29 mouse cellular contexts compared by ENCODE assay signal in the genomic region with DNA sequence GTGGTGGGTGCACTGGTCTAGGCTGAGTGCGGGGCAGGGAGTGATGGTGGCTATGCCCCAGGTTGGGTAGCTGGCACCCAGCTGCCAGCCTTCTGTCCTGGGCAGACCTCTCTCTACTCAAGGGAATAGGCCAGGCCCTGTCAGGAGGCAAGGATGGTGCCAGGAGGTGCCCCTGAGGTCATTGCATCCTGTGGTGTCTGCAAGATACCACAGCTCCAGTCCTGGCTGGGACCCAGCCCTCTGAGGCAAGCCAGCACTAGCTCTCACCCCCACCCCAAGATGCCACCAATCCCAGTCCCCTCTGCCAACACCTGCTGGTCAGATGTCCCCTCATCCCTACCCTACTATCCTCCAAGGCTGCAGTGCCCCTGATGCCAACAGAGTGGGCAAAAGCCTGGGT. TPM values are rescaled to one million over a fixed set of nuclear protein-coding genes. Genes with fewer than 3 reads are reported as not detected.
DNase-seq lines count a peak whose midpoint lies in the region; ATAC-seq and TF ChIP-seq lines count a peak whose summit lies in the region.
"Had no signal": no experiment of that assay in that cellular context is flagged by ENCODE, and none has a peak within 500 bp of the region (broad histone marks: within the 10 kb centered on the region; RNA-seq: fewer than 3 reads in every experiment).

No protein-coding gene starts in this region.

- no peak for TF ChIP-seq POLR2A in cerebellum, adult 2 months (IDR thresholded peaks at IDR 0.05; ENCODE audit: borderline replicate concordance, insufficient read depth, low read length)

- 0 out of 2 replicates have a peak overlapping the region, but pooled peaks have one; percentile 4 for H3K27ac ChIP-seq in heart, embryonic 10.5 days
- H3K27ac ChIP-seq in heart, embryonic 11.5 days (ENCODE audit: low read depth, low read length) = no peak overlapping the region
- H3K27ac ChIP-seq in cerebellum, adult 2 months (ENCODE audit: insufficient read depth, low read length) = peak overlapping the region; percentile 85
- no peak overlapping the region for H3K27ac ChIP-seq in kidney, embryonic 16.5 days (ENCODE audit: low read length)
- H3K27ac ChIP-seq: embryonic facial prominence, embryonic 13.5 days; forebrain, embryonic 13.5 days; heart, embryonic 15.5 days; hindbrain, embryonic 15.5 days; limb, embryonic 15.5 days; liver, embryonic 14.5 days; midbrain, embryonic 13.5 days; neural tube, embryonic 12.5 days had no signal

- peaks cover 21% of the 10 kb centered on the region for H3K4me1 ChIP-seq in heart, embryonic 10.5 days
- H3K4me1 ChIP-seq in heart, embryonic 11.5 days (ENCODE audit: control insufficient read depth, insufficient read depth, low read length) = peaks cover 4% of the 10 kb centered on the region; the same call in 1 of the 2 replicates
- peaks cover 61% of the 10 kb centered on the region for H3K4me1 ChIP-seq in cerebellum, adult 2 months (ENCODE audit: control insufficient read depth, insufficient read depth, low read length)
- H3K4me1 ChIP-seq in kidney, embryonic 16.5 days (ENCODE audit: insufficient read depth, low read length) = peaks cover 11% of the 10 kb centered on the region

- 100% methylated on average over 1 of the region's 1 CpGs for WGBS in heart, embryonic 10.5 days
- 100% methylated on average over 1 of the region's 1 CpGs for WGBS in heart, embryonic 11.5 days (ENCODE audit: insufficient replicate concordance)
- 16% methylated on average over 1 of the region's 1 CpGs for WGBS in cerebellum, adult 2 months
- WGBS in kidney, embryonic 16.5 days = 100% methylated on average over 1 of the region's 1 CpGs

- H3K9ac ChIP-seq in heart, embryonic 11.5 days (ENCODE audit: low read depth, low read length) = no peak overlapping the region
- no peak overlapping the region for H3K9ac ChIP-seq in kidney, embryonic 16.5 days (replicated peaks; ENCODE audit: low read length)
- H3K9ac ChIP-seq: embryonic facial prominence, embryonic 13.5 days; forebrain, embryonic 13.5 days; heart, embryonic 15.5 days; hindbrain, embryonic 15.5 days; limb, embryonic 15.5 days; liver, embryonic 14.5 days; lung, embryonic 14.5 days; midbrain, embryonic 13.5 days; neural tube, embryonic 12.5 days had no signal

- H3K4me3 ChIP-seq in heart, embryonic 10.5 days = no peak overlapping the region
- no peak overlapping the region for H3K4me3 ChIP-seq in heart, embryonic 11.5 days (ENCODE audit: low read depth, low read length)
- H3K4me3 ChIP-seq in cerebellum, adult 2 months (replicated peaks; ENCODE audit: insufficient read depth, low read depth, low read length) = no peak overlapping the region
- H3K4me3 ChIP-seq in kidney, embryonic 16.5 days (ENCODE audit: low read length) = no peak overlapping the region
- H3K4me3 ChIP-seq: embryonic facial prominence, embryonic 13.5 days; erythroblast, embryonic 14.5 days; forebrain, embryonic 13.5 days; heart, embryonic 15.5 days; hindbrain, embryonic 15.5 days; limb, embryonic 15.5 days; midbrain, embryonic 13.5 days; neural tube, embryonic 12.5 days had no signal

- TF ChIP-seq CTCF in cerebellum, adult 2 months (IDR thresholded peaks at IDR 0.05; ENCODE audit: borderline replicate concordance, insufficient read depth, low read depth, low read length) = no peak

- peaks cover 20% of the 10 kb centered on the region for H3K36me3 ChIP-seq in heart, embryonic 10.5 days
- H3K36me3 ChIP-seq in heart, embryonic 11.5 days (ENCODE audit: control insufficient read depth, insufficient read depth, low read length) = peaks cover under 1% of the 10 kb centered on the region; the same call in 1 of the 2 replicates
- peaks cover 13% of the 10 kb centered on the region for H3K36me3 ChIP-seq in kidney, embryonic 16.5 days (ENCODE audit: insufficient read depth, low read length)

- peaks cover 11% of the 10 kb centered on the region for H3K27me3 ChIP-seq in heart, embryonic 10.5 days (ENCODE audit: insufficient read depth, poor library complexity, severe bottlenecking)
- H3K27me3 ChIP-seq in heart, embryonic 11.5 days (ENCODE audit: control insufficient read depth, insufficient read depth, low read length) = no peaks in the 10 kb centered on the region
- no peaks in the 10 kb centered on the region for H3K27me3 ChIP-seq in cerebellum, adult 2 months (ENCODE audit: control insufficient read depth, insufficient read depth, low read length)
- no peaks in the 10 kb centered on the region for H3K27me3 ChIP-seq in kidney, embryonic 16.5 days (ENCODE audit: insufficient read depth, low read length)
- H3K27me3 ChIP-seq: embryonic facial prominence, embryonic 13.5 days; forebrain, embryonic 13.5 days; heart, embryonic 15.5 days; hindbrain, embryonic 15.5 days; limb, embryonic 15.5 days; midbrain, embryonic 13.5 days; neural tube, embryonic 12.5 days had no signal

- H3K4me2 ChIP-seq in heart, embryonic 11.5 days = no peak overlapping the region
- H3K4me2 ChIP-seq in kidney, embryonic 16.5 days (replicated peaks; ENCODE audit: low read depth, low read length) = no peak overlapping the region
- H3K4me2 ChIP-seq: embryonic facial prominence, embryonic 13.5 days; forebrain, embryonic 13.5 days; heart, embryonic 15.5 days; hindbrain, embryonic 15.5 days; limb, embryonic 15.5 days; lung, embryonic 14.5 days; midbrain, embryonic 13.5 days; neural tube, embryonic 12.5 days had no signal

- DNase-seq in adrenal gland, adult (ENCODE audit: inconsistent age in 2 of 2, low spot score in 1 of 2) = peak; percentile 41 to 58
- no peak for DNase-seq in adrenal gland, postnatal 10 days
- DNase-seq in heart, embryonic 10.5 days (ENCODE audit: low spot score) = no peak
- DNase-seq in cerebellum, adult 2 months = peak; percentile 75 to 77
- peak; percentile 74 to 82 for DNase-seq in cerebellum, postnatal 25 days
- DNase-seq in urinary bladder, postnatal 36 days (ENCODE audit: low spot score in 2 of 2) = no peak
- DNase-seq: embryo, embryonic 11 days; heart, postnatal 4 days; kidney, adult 9 months; kidney, postnatal 25 days; lung, embryonic 14.5 days; right cerebral cortex, postnatal 14 days had no signal

- no peak for ATAC-seq in heart, embryonic 11.5 days (replicated peaks; ENCODE audit: insufficient number of reproducible peaks, low FRiP score, low TSS enrichment)
- no peak for ATAC-seq in kidney, embryonic 16.5 days (ENCODE audit: low FRiP score, low TSS enrichment)
- ATAC-seq: forebrain, embryonic 13.5 days; midbrain, embryonic 13.5 days had no signal

- H3K9me3 ChIP-seq in heart, embryonic 10.5 days = no peaks in the 10 kb centered on the region
- H3K9me3 ChIP-seq in heart, embryonic 11.5 days (replicated peaks; ENCODE audit: control insufficient read depth, low read length) = no peaks in the 10 kb centered on the region
- H3K9me3 ChIP-seq in kidney, embryonic 16.5 days (ENCODE audit: low read length) = no peaks in the 10 kb centered on the region
- H3K9me3 ChIP-seq: embryonic facial prominence, embryonic 13.5 days; forebrain, embryonic 13.5 days; heart, embryonic 15.5 days; hindbrain, embryonic 15.5 days; limb, embryonic 15.5 days; megakaryocyte, embryonic 14.5 days; midbrain, embryonic 13.5 days; neural tube, embryonic 12.5 days had no signal

RNA-seq across cellular contexts. Expression of a gene that starts 3.0 kb away (rescaled TPM):
- total RNA-seq in adrenal gland, postnatal 10 days (2021) = 10 to 100 TPM; 54.2 to 56.7 TPM
- polyA plus RNA-seq in heart, embryonic 10.5 days (2016; fragmentation: Nextera tagmentation; extraction: Ambion mirVana) = 7.9 and 9.5 TPM in 2 replicates
- polyA plus RNA-seq in heart, embryonic 11.5 days (2014; fragmentation: Nextera tagmentation; extraction: Ambion mirVana) = 5.6 and 5.7 TPM in 2 replicates
- 72.8 and 81.5 TPM in 2 replicates for polyA plus RNA-seq in cerebellum, adult 2 months (2012; rRNA removed)
- 18.9 and 20.0 TPM in 2 replicates for polyA plus RNA-seq in kidney, embryonic 16.5 days (2015; fragmentation: Nextera tagmentation; extraction: Ambion mirVana)

RNA-seq across cellular contexts. Expression of a gene that starts 10.5 kb away (rescaled TPM):
- total RNA-seq in adrenal gland, postnatal 10 days (2021) = 100 to 1,000 TPM; 106 to 121 TPM
- 170 and 215 TPM in 2 replicates for polyA plus RNA-seq in heart, embryonic 10.5 days (2016; fragmentation: Nextera tagmentation; extraction: Ambion mirVana)
- polyA plus RNA-seq in heart, embryonic 11.5 days (2014; fragmentation: Nextera tagmentation; extraction: Ambion mirVana) = 138 and 148 TPM in 2 replicates
- polyA plus RNA-seq in cerebellum, adult 2 months (2012; rRNA removed) = 84.9 and 86.4 TPM in 2 replicates
- 216 and 233 TPM in 2 replicates for polyA plus RNA-seq in kidney, embryonic 16.5 days (2015; fragmentation: Nextera tagmentation; extraction: Ambion mirVana)

RNA-seq across cellular contexts. Expression of a gene that starts 18.5 kb away (rescaled TPM):
- total RNA-seq in adrenal gland, postnatal 10 days (2021) = not detected
- 0.22 and 0.30 TPM in 2 replicates for polyA plus RNA-seq in heart, embryonic 10.5 days (2016; fragmentation: Nextera tagmentation; extraction: Ambion mirVana)
- 0.06 and 0.15 TPM in 2 replicates for polyA plus RNA-seq in heart, embryonic 11.5 days (2014; fragmentation: Nextera tagmentation; extraction: Ambion mirVana)
- not detected in 2 replicates for polyA plus RNA-seq in cerebellum, adult 2 months (2012; rRNA removed)
- 0.18 and 0.21 TPM in 2 replicates for polyA plus RNA-seq in kidney, embryonic 16.5 days (2015; fragmentation: Nextera tagmentation; extraction: Ambion mirVana)
- total RNA-seq: adrenal gland, adult 18-20 months; gastrocnemius, adult 8-10 months; granulocyte monocyte progenitor cell, adult 5-6 weeks; heart, postnatal 4 days; left cerebral cortex, postnatal 36 days had no signal
- polyA plus RNA-seq: erythroblast, embryonic 14.5 days; frontal cortex, adult 2 months had no signal

RNA-seq across cellular contexts. Expression of a gene that starts 41.0 kb away (rescaled TPM):
- 1 to 10 TPM; 2.5 to 3.4 TPM for total RNA-seq in adrenal gland, postnatal 10 days (2021)
- polyA plus RNA-seq in heart, embryonic 10.5 days (2016; fragmentation: Nextera tagmentation; extraction: Ambion mirVana) = 0.06 TPM in 1 of 2 replicates, not detected in the other
- 0.04 TPM in 1 of 2 replicates, not detected in the other for polyA plus RNA-seq in heart, embryonic 11.5 days (2014; fragmentation: Nextera tagmentation; extraction: Ambion mirVana)
- 153 and 190 TPM in 2 replicates for polyA plus RNA-seq in cerebellum, adult 2 months (2012; rRNA removed)
- polyA plus RNA-seq in kidney, embryonic 16.5 days (2015; fragmentation: Nextera tagmentation; extraction: Ambion mirVana) = 0.07 and 0.09 TPM in 2 replicates
- total RNA-seq: gastrocnemius, adult 8-10 months; granulocyte monocyte progenitor cell, adult 5-6 weeks had no signal
- polyA plus RNA-seq: lung, embryonic 14.5 days had no signal

Comparison
In these comparisons a context has a peak if more than half of its experiments do, and no peak if none do; other contexts are left out.
1. DNase-seq: peak in adrenal gland, adult (2 of 2), cerebellum, adult 2 months (2 of 2) and cerebellum, postnatal 25 days (2 of 2); none in adrenal gland, postnatal 10 days (single experiment), heart, embryonic 10.5 days (single experiment) and urinary bladder, postnatal 36 days (0 of 2).
2. H3K27ac ChIP-seq: peak in heart, embryonic 10.5 days (single experiment) and cerebellum, adult 2 months (single experiment); none in heart, embryonic 11.5 days (single experiment) and kidney, embryonic 16.5 days (single experiment).